Mouse (Mus musculus) MEL (cell line): ENCODE results near the gene Islr2. TPM values are rescaled to one million over a fixed set of nuclear protein-coding genes. Genes with fewer than 3 reads are reported as not detected.

Source experiments
- DNase-seq: peaks from one replicate; pipeline ENCODE4 v3.0.0; 2011; ENCODE audit warnings: low read depth, low spot score
- H3K27ac ChIP-seq: 2 replicates; pipeline ENCODE4 v1.5.1; 2012; ENCODE audit warnings: low read depth, mild to moderate bottlenecking, control low read depth, low read length, moderate library complexity; ENCODE audit not compliant: control insufficient read depth
- H3K27me3 ChIP-seq, 2 experiments: fragments of 150-350 bp in 1 of 2; sonication (generic) in 1 of 2; 2 replicates each; pipeline ENCODE4 v1.6.1; 2012; ENCODE audit warnings: low read length in 2 of 2, mild to moderate bottlenecking in 2 of 2, improper control_type of control experiment in 1 of 2, moderate library complexity in 1 of 2; ENCODE audit not compliant: insufficient read depth in 2 of 2, control insufficient read depth in 1 of 2
- H3K36me3 ChIP-seq, 2 experiments: 2 replicates each; pipeline ENCODE4 v1.6.1; 2012 to 2014; ENCODE audit warnings: low read length in 2 of 2, improper control_type of control experiment in 1 of 2, inconsistent platforms in 1 of 2, mild to moderate bottlenecking in 1 of 2; ENCODE audit not compliant: insufficient read depth in 2 of 2, control insufficient read depth in 1 of 2
- H3K4me1 ChIP-seq, 2 experiments: fragments of 150-350 bp in 1 of 2; sonication (generic) in 1 of 2; 2 replicates each; pipeline ENCODE4 v1.6.1; 2012; ENCODE audit warnings: low read length in 2 of 2, improper control_type of control experiment in 1 of 2, mild to moderate bottlenecking in 1 of 2; ENCODE audit not compliant: insufficient read depth in 2 of 2, control insufficient read depth in 1 of 2
- H3K4me3 ChIP-seq, 2 experiments: fragments of 150-350 bp in 1 of 2; sonication (generic) in 1 of 2; 2 replicates each; pipeline ENCODE4 v1.5.1; 2012; ENCODE audit warnings: low read depth in 2 of 2, low read length in 2 of 2, mild to moderate bottlenecking in 2 of 2, moderate library complexity in 2 of 2, control low read depth in 1 of 2, improper control_type of control experiment in 1 of 2; ENCODE audit not compliant: control insufficient read depth in 1 of 2, insufficient read depth in 1 of 2
- H3K79me2 ChIP-seq: 2 replicates; pipeline ENCODE4 v1.6.1; 2012; ENCODE audit warnings: mild to moderate bottlenecking, low read length, moderate library complexity; ENCODE audit not compliant: control insufficient read depth, poor library complexity, insufficient read depth
- H3K9ac ChIP-seq: 2 replicates; pipeline ENCODE4 v1.6.1; 2012; ENCODE audit warnings: low read depth, mild to moderate bottlenecking, control low read depth, low read length, moderate library complexity; ENCODE audit not compliant: control insufficient read depth, poor library complexity, severe bottlenecking
- H3K9me3 ChIP-seq: fragments of 150-350 bp; sonication (generic); replicated peaks from 2 replicates; pipeline ENCODE4 v1.6.1; 2012; ENCODE audit warnings: mild to moderate bottlenecking, low read length, improper control_type of control experiment, moderate library complexity; ENCODE audit not compliant: insufficient read depth
- BHLHE40 ChIP-seq: IDR thresholded peaks from 2 replicates; pipeline ENCODE4 v1.6.1; 2012; ENCODE audit warnings: low read depth, mild to moderate bottlenecking, inconsistent platforms, low read length, improper control_type of control experiment, borderline replicate concordance
- CHD1 ChIP-seq: IDR thresholded peaks from 2 replicates; pipeline ENCODE4 v1.6.1; 2012; ENCODE audit warnings: low read depth, mild to moderate bottlenecking, inconsistent platforms, low read length, improper control_type of control experiment
- CHD2 ChIP-seq: IDR thresholded peaks from 2 replicates; pipeline ENCODE4 v1.6.1; 2011; ENCODE audit warnings: low read length, improper control_type of control experiment
- CTCF ChIP-seq, 3 experiments: IDR thresholded peaks in 2 of 3; conservative IDR thresholded peaks in 1 of 3; 2 replicates each; pipeline ENCODE4 v1.5.1; 2011 to 2012; ENCODE audit warnings: low read length in 3 of 3, low read depth in 2 of 3, mild to moderate bottlenecking in 2 of 3, improper control_type of control experiment in 1 of 3, inconsistent platforms in 1 of 3, mixed read lengths in 1 of 3, moderate library complexity in 1 of 3; ENCODE audit not compliant: control insufficient read depth in 1 of 3, insufficient read depth in 1 of 3, poor library complexity in 1 of 3, severe bottlenecking in 1 of 3
- E2F4 ChIP-seq: IDR thresholded peaks from 2 replicates; pipeline ENCODE4 v1.6.1; 2011; ENCODE audit warnings: low read depth, low read length, improper control_type of control experiment, borderline replicate concordance
- EP300 ChIP-seq, 2 experiments: IDR thresholded peaks; 2 replicates each; pipeline ENCODE4 v1.6.1; 2011; ENCODE audit warnings: improper control_type of control experiment in 2 of 2, low read length in 2 of 2, low read depth in 1 of 2, mild to moderate bottlenecking in 1 of 2
- GATA1 ChIP-seq: IDR thresholded peaks from 2 replicates; pipeline ENCODE4 v1.6.1; 2011; ENCODE audit warnings: low read depth, low read length, improper control_type of control experiment
- HCFC1 ChIP-seq: IDR thresholded peaks from 2 replicates; pipeline ENCODE4 v1.6.1; 2012; ENCODE audit warnings: low read depth, mild to moderate bottlenecking, inconsistent platforms, low read length, improper control_type of control experiment, moderate library complexity
- MAFK ChIP-seq: IDR thresholded peaks from 2 replicates; pipeline ENCODE4 v1.6.1; 2011; ENCODE audit warnings: low read depth, mild to moderate bottlenecking, low read length, improper control_type of control experiment, borderline replicate concordance
- MAX ChIP-seq: IDR thresholded peaks from 2 replicates; pipeline ENCODE4 v1.6.1; 2011; ENCODE audit warnings: low read length, improper control_type of control experiment
- MXI1 ChIP-seq: IDR thresholded peaks from 2 replicates; pipeline ENCODE4 v1.6.1; 2011; ENCODE audit warnings: mild to moderate bottlenecking, low read depth, low read length, improper control_type of control experiment
- MYB ChIP-seq: IDR thresholded peaks from 2 replicates; pipeline ENCODE4 v1.6.1; 2011; ENCODE audit warnings: mild to moderate bottlenecking, low read depth, low read length, improper control_type of control experiment
- NRF1 ChIP-seq: IDR thresholded peaks from 2 replicates; pipeline ENCODE4 v1.6.1; 2014; ENCODE audit warnings: low read depth, mild to moderate bottlenecking, inconsistent platforms, low read length, improper control_type of control experiment, moderate library complexity; ENCODE audit not compliant: poor library complexity, insufficient read depth, severe bottlenecking
- POLR2A ChIP-seq, 2 experiments: IDR thresholded peaks; 2 replicates each; pipeline ENCODE4 v1.6.1; 2011 to 2012; ENCODE audit warnings: low read length in 2 of 2, mild to moderate bottlenecking in 2 of 2, control low read depth in 1 of 2, improper control_type of control experiment in 1 of 2, low read depth in 1 of 2, moderate library complexity in 1 of 2; ENCODE audit not compliant: control insufficient read depth in 1 of 2, insufficient read depth in 1 of 2, poor library complexity in 1 of 2
- POLR2AphosphoS2 ChIP-seq: IDR thresholded peaks from 2 replicates; pipeline ENCODE4 v1.6.1; 2011; ENCODE audit warnings: low read length, improper control_type of control experiment
- SIN3A ChIP-seq: IDR thresholded peaks from 2 replicates; pipeline ENCODE4 v1.6.1; 2012; ENCODE audit warnings: low read length, improper control_type of control experiment, inconsistent platforms
- TCF12 ChIP-seq: IDR thresholded peaks from 2 replicates; pipeline ENCODE4 v1.6.1; 2014; ENCODE audit warnings: low read depth, mild to moderate bottlenecking, inconsistent platforms, low read length, improper control_type of control experiment, moderate library complexity
- UBTF ChIP-seq: IDR thresholded peaks from 2 replicates; pipeline ENCODE4 v1.6.1; 2012; ENCODE audit warnings: low read depth, mild to moderate bottlenecking, inconsistent platforms, low read length, improper control_type of control experiment, moderate library complexity, borderline replicate concordance; ENCODE audit not compliant: insufficient read depth
- USF1 ChIP-seq: IDR thresholded peaks from 2 replicates; pipeline ENCODE4 v1.6.1; 2014; ENCODE audit warnings: low read depth, mild to moderate bottlenecking, inconsistent platforms, low read length, improper control_type of control experiment, moderate library complexity
- ZC3H11A ChIP-seq: IDR thresholded peaks from 2 replicates; pipeline ENCODE4 v1.6.1; 2012; ENCODE audit warnings: low read depth, mild to moderate bottlenecking, inconsistent platforms, low read length, improper control_type of control experiment
- ZKSCAN1 ChIP-seq: IDR thresholded peaks from 2 replicates; pipeline ENCODE4 v1.6.1; 2012; ENCODE audit warnings: low read depth, mild to moderate bottlenecking, inconsistent platforms, low read length, improper control_type of control experiment, moderate library complexity
- ZNF384 ChIP-seq: IDR thresholded peaks from 2 replicates; pipeline ENCODE4 v1.6.1; 2012; ENCODE audit warnings: low read depth, mild to moderate bottlenecking, inconsistent platforms, low read length, improper control_type of control experiment
- polyA plus RNA-seq, 2 experiments: library from polyadenylated mRNA; stranded (reverse) in 1 of 2; unstranded in 1 of 2; fragments of >175 nt in 1 of 2; fragments of >200 nt in 1 of 2; gene quantifications; 2 replicates each; pipeline versions ENCODE4 v1.2.1 to v1.2.4; 2012; ENCODE audit warnings: low replicate concordance in 2 of 2, low read depth in 1 of 2; ENCODE audit not compliant: insufficient read length in 2 of 2, insufficient read depth in 1 of 2, missing spikeins in 1 of 2
- total RNA-seq: library from RNA; depleted of rRNA; stranded (reverse); fragments of 300-350 nt; gene quantifications from 2 replicates; pipeline ENCODE4 v1.2.3, GENCODE M21; 2012

Islr2 gene
- total and polyA plus RNA-seq, 3 experiments = 0.15 to 0.17 TPM; not detected in 1

GRCm38 (mm10) chr9:58153095-58153494, 51.0 kb downstream of the Islr2 start:
- H3K4me1 ChIP-seq = no peaks in the 10 kb centered on the region
- TF ChIP-seq EP300 (IDR thresholded peaks at IDR 0.05; ENCODE audit: low read depth in 1 of 2, low read length in 2 of 2) = no peak
- TF ChIP-seq MAFK = no peak
- TF ChIP-seq TCF12 = no peak
- TF ChIP-seq SIN3A = no peak
- TF ChIP-seq CHD2 = no peak
- TF ChIP-seq POLR2A (IDR thresholded peaks at IDR 0.05; ENCODE audit: control insufficient read depth in 1 of 2, insufficient read depth in 1 of 2, low read depth in 1 of 2, low read length in 2 of 2, poor library complexity in 1 of 2) = no peak
- no peak for TF ChIP-seq MYB
- TF ChIP-seq E2F4 = no peak
- no peak for TF ChIP-seq ZNF384
- no peak for TF ChIP-seq USF1
- TF ChIP-seq ZKSCAN1 = no peak
- no peak for TF ChIP-seq CTCF (IDR thresholded peaks at IDR 0.05 in 2 of 3, conservative IDR thresholded peaks at IDR 0.05 in 1 of 3; ENCODE audit: control insufficient read depth in 1 of 3, insufficient read depth in 1 of 3, low read depth in 2 of 3, low read length in 3 of 3, poor library complexity in 1 of 3, severe bottlenecking in 1 of 3)
- TF ChIP-seq MAX = no peak
- no peak for TF ChIP-seq GATA1
- no peak for TF ChIP-seq NRF1
- no peak for TF ChIP-seq HCFC1
- no peak for TF ChIP-seq CHD1
- no peak for TF ChIP-seq BHLHE40
- no peak for TF ChIP-seq POLR2AphosphoS2
- no peaks in the 10 kb centered on the region for H3K9me3 ChIP-seq
- H3K4me3 ChIP-seq = no peak overlapping the region
- H3K27me3 ChIP-seq = peaks cover 2 to 37% of the 10 kb centered on the region in 2 experiments
- no peak for DNase-seq
- H3K79me2 ChIP-seq = no peaks in the 10 kb centered on the region
- no peaks in the 10 kb centered on the region for H3K36me3 ChIP-seq
- H3K27ac ChIP-seq = no peak overlapping the region
- no peak overlapping the region for H3K9ac ChIP-seq

- H3K36me3 ChIP-seq = no peaks in the 10 kb centered on the region
- no peaks in the 10 kb centered on the region for H3K9me3 ChIP-seq
- H3K4me3 ChIP-seq = no peak overlapping the region
- no peak overlapping the region for H3K27ac ChIP-seq
- H3K9ac ChIP-seq = no peak overlapping the region
- no peaks in the 10 kb centered on the region for H3K79me2 ChIP-seq
- no peak for DNase-seq
- no peaks in the 10 kb centered on the region for H3K4me1 ChIP-seq
- TF ChIP-seq UBTF (no peak), ZC3H11A (no peak), SIN3A (no peak), MAFK (no peak), MXI1 (no peak)
- peaks cover 4 to 41% of the 10 kb centered on the region in 2 experiments for H3K27me3 ChIP-seq
Measured at GRCm38 (mm10) chr9:58150733-58151361, 53.3 kb downstream of the Islr2 start.
